Mouse (Mus musculus) embryonic facial prominence, embryonic 10.5 days (tissue): Measurements from ENCODE around the gene Plcg1. TPM values are rescaled to one million over a fixed set of nuclear protein-coding genes. Genes with fewer than 3 reads are reported as not detected.

ENCODE experiments used
- DNase-seq: peaks from one replicate; pipeline ENCODE4 v3.0.0-alpha.2; 2017; ENCODE audit warnings: low spot score
- H3K27ac ChIP-seq: fragments of 300-500 bp; sonication (generic); replicated peaks from 2 replicates; pipeline ENCODE4 v1.5.1; 2016; ENCODE audit warnings: mild to moderate bottlenecking
- H3K27me3 ChIP-seq: fragments of 300-500 bp; sonication (generic); replicated peaks from 2 replicates; pipeline ENCODE4 v1.6.1; 2016; ENCODE audit warnings: low read depth, mild to moderate bottlenecking; ENCODE audit not compliant: poor library complexity, severe bottlenecking
- H3K36me3 ChIP-seq: fragments of 300-500 bp; sonication (generic); replicated peaks from 2 replicates; pipeline ENCODE4 v1.6.1; 2016; ENCODE audit warnings: mild to moderate bottlenecking, moderate library complexity
- H3K4me1 ChIP-seq: fragments of 300-500 bp; sonication (generic); 2 replicates; pipeline ENCODE4 v1.6.1; 2016
- H3K4me3 ChIP-seq: fragments of 300-500 bp; sonication (generic); 2 replicates; pipeline ENCODE4 v1.5.1; 2016; ENCODE audit warnings: mild to moderate bottlenecking, moderate library complexity
- H3K9me3 ChIP-seq: fragments of 300-500 bp; sonication (generic); 2 replicates; pipeline ENCODE4 v1.6.1; 2016; ENCODE audit warnings: mild to moderate bottlenecking
- WGBS: fragments of 180-500 bp; shearing (Covaris S2); methylation state at CpG from one replicate; pipeline ENCODE4 v1.1.7; 2016; 5-methylcytosine and 5-hydroxymethylcytosine counted together
- polyA plus RNA-seq: library from polyadenylated mRNA; unstranded; fragments of >200 nt; fragmentation: Nextera tagmentation; extraction: Ambion mirVana; gene quantifications from 2 replicates; pipeline ENCODE4 v1.2.1, GENCODE M21; 2016

The Plcg1 gene
- polyA plus RNA-seq, 1 experiment from 2014 or later, result 81.8 TPM

DNA sequence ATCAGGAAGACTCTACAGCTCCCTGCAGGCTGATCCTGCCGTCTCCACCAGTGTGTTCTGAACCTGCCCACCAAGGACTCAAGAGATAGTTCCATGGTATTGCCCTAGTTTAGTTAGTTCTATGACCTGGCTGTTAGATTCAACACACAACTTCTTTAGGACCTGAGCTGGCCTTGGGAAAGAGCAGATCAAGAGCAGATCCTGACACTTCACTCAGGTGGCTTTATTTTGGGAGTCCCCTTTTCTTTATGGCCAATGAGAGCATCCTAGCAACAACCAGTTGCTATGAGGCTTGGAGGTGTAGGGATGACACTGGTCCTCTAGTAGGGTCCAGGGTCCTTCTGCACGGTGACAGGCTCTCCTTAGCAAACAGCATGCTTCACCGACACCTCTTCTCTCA, 34.0 kb downstream of the Plcg1 start:
- Histone ChIP-seq H3K27ac (no peak overlapping the region), H3K27me3 (no peaks in the 10 kb centered on the region), H3K36me3 (peaks cover 91% of the 10 kb centered on the region), H3K9me3 (no peaks in the 10 kb centered on the region), H3K4me1 (no peaks in the 10 kb centered on the region), H3K4me3 (no peak overlapping the region)
- WGBS, result 85% methylated on average over 3 of the region's 3 CpGs
- no peak for DNase-seq

GRCm38 (mm10) chr2:160766371-160766771, 35.3 kb downstream of the Plcg1 start:
- no peak for DNase-seq
- Histone ChIP-seq H3K4me1 (no peaks in the 10 kb centered on the region), H3K9me3 (no peaks in the 10 kb centered on the region), H3K36me3 (peaks cover 78% of the 10 kb centered on the region), H3K27me3 (no peaks in the 10 kb centered on the region), H3K27ac (no peak overlapping the region), H3K4me3 (no peak overlapping the region)
- WGBS, result 75% methylated on average over 5 of the region's 5 CpGs

DNA sequence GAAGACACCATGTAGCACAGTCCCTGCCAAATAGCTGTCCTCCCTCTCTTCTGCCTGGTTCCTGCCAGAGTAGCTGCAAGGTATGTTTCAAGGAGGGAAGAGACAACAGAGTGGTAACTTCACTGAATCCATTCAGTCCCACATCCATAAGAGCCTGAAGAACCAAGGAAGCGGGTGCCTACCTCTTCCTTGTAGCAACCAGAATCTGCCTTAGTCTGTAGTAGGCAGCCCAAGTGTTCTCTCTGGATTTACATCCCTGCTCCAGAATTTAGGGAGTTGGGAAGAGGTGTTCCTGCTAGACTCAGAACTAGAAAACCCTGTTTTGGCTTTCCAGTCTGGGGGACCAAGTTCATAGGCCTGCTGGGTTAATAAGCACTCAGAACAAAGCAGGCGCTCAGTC, 36.1 kb downstream of the Plcg1 start:
- no peaks in the 10 kb centered on the region for H3K4me1 ChIP-seq
- H3K27ac ChIP-seq, result no peak overlapping the region
- H3K4me3 ChIP-seq, result no peak overlapping the region
- peaks cover 70% of the 10 kb centered on the region for H3K36me3 ChIP-seq
- DNase-seq, result no peak
- WGBS, result 91% methylated on average over 2 of the region's 2 CpGs
- H3K27me3 ChIP-seq, result no peaks in the 10 kb centered on the region
- no peaks in the 10 kb centered on the region for H3K9me3 ChIP-seq

- Histone ChIP-seq H3K4me1 (no peaks in the 10 kb centered on the region), H3K4me3 (no peak overlapping the region), H3K27me3 (no peaks in the 10 kb centered on the region), H3K27ac (no peak overlapping the region), H3K36me3 (peaks cover 60% of the 10 kb centered on the region), H3K9me3 (no peaks in the 10 kb centered on the region)
- 83% methylated on average over 4 of the region's 4 CpGs for WGBS
- DNase-seq, result no peak
Observed at GRCm38 (mm10) chr2:160768097-160768695, 37.1 kb downstream of the Plcg1 start.

GRCm38 (mm10) chr2:160768997-160769396, 37.9 kb downstream of the Plcg1 start:
- no peak overlapping the region for H3K27ac ChIP-seq
- WGBS, result 92% methylated on average over 2 of the region's 2 CpGs
- no peak overlapping the region for H3K4me3 ChIP-seq
- DNase-seq, result no peak
- peaks cover 52% of the 10 kb centered on the region for H3K36me3 ChIP-seq
- no peaks in the 10 kb centered on the region for H3K27me3 ChIP-seq
- H3K9me3 ChIP-seq, result no peaks in the 10 kb centered on the region
- no peaks in the 10 kb centered on the region for H3K4me1 ChIP-seq

DNA sequence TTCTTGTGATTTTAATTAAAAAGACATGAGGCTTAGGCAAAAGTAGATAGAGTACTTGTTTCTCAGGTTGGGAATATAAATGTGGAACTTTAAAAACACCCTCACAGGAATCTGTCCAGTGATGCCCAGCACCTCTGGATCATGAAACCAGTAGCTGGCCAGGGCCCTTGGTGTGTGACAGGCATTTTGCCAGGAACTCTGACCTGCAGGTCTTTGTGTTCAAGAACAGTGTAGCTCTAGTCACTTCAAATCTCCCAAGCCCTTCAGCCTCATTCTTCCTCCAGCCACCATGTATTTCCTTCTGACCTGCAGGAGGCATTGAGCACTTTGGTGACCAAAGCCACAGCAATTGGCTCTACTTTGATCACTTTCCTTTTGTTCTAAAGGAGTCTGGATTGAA, 39.3 kb downstream of the Plcg1 start:
- no peak overlapping the region for H3K27ac ChIP-seq
- no peak for DNase-seq
- H3K36me3 ChIP-seq, result peaks cover 38% of the 10 kb centered on the region
- no peak overlapping the region for H3K4me3 ChIP-seq
- H3K4me1 ChIP-seq, result no peaks in the 10 kb centered on the region
- no peaks in the 10 kb centered on the region for H3K27me3 ChIP-seq
- no peaks in the 10 kb centered on the region for H3K9me3 ChIP-seq

- H3K36me3 ChIP-seq, result peaks cover 35% of the 10 kb centered on the region
- no peak for DNase-seq
- WGBS, result 84% methylated on average over 1 of the region's 1 CpGs
- H3K27ac ChIP-seq, result no peak overlapping the region
- H3K27me3 ChIP-seq, result no peaks in the 10 kb centered on the region
- H3K4me3 ChIP-seq, result no peak overlapping the region
- no peaks in the 10 kb centered on the region for H3K4me1 ChIP-seq
- H3K9me3 ChIP-seq, result no peaks in the 10 kb centered on the region
Observed at GRCm38 (mm10) chr2:160770871-160771270, 39.8 kb downstream of the Plcg1 start.

- WGBS, result 89% methylated on average over 8 of the region's 8 CpGs
- no peak overlapping the region for H3K4me3 ChIP-seq
- no peaks in the 10 kb centered on the region for H3K27me3 ChIP-seq
- no peak for DNase-seq
- H3K27ac ChIP-seq, result no peak overlapping the region
- H3K9me3 ChIP-seq, result no peaks in the 10 kb centered on the region
- peaks cover 28% of the 10 kb centered on the region for H3K36me3 ChIP-seq
- no peaks in the 10 kb centered on the region for H3K4me1 ChIP-seq
Observed at GRCm38 (mm10) chr2:160771325-160772276, 40.5 kb downstream of the Plcg1 start.

DNA sequence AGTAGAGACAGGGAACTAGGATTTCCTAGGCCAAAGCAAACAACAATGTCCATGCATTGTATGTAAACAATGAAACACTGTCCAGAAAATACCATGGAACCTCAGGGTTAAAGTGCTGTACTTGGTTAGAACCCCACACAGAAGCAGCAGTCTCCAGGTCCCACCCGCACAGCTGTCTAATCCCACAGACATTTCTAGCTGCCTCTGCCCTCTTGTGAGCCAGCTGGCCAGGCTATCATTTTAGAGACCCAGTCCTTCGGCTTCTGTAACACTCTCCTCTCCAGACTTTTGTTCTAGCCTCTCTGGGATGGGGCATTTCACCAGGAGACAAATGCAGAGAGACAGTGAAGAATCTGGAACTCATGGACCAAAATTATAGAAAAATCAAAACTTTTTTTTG, 46.9 kb downstream of the Plcg1 start:
- Histone ChIP-seq H3K9me3 (no peaks in the 10 kb centered on the region), H3K27ac (no peak overlapping the region), H3K4me3 (no peak overlapping the region), H3K36me3 (peaks cover 9% of the 10 kb centered on the region), H3K27me3 (no peaks in the 10 kb centered on the region), H3K4me1 (no peaks in the 10 kb centered on the region)
- no peak for DNase-seq
- 82% methylated on average over 2 of the region's 2 CpGs for WGBS

DNA sequence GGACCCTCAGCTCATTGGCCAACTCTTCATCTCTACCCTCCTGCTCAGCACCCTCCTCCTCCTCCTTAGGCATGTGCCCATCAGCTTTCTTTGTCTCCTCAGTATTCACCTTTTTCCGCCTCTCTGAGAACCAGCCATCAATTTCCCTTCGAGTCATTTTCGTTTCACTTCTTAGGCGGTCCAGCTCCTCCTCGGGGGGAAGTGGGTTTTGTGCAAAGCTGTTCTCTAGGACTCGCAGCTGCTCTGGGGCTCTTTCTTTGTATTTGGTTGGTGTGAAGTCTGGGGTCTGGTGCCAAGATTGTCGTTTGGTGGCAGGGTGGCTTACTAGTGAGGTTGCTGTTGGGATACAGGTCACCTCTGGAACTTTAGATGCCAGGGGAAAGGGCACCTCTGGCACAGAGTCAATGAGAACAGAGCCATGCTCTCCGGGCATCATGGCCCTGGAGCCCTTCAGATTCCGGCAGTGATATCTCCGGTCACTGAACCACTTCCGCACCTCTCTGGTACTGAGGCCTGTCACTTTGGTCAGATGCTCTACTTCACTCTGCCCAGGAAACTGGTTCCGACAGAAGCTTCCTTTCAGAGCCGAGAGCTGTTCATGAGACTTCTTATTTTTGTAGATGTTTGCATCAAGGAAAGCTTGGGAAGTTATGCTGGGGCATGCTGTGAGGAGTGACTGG, 49.2 kb downstream of the Plcg1 start:
- Histone ChIP-seq H3K9me3 (no peaks in the 10 kb centered on the region), H3K27me3 (no peaks in the 10 kb centered on the region), H3K4me3 (no peak overlapping the region), H3K36me3 (peaks cover 9% of the 10 kb centered on the region), H3K27ac (no peak overlapping the region), H3K4me1 (no peaks in the 10 kb centered on the region)
- 95% methylated on average over 13 of the region's 13 CpGs for WGBS
- DNase-seq, result no peak

GRCm38 (mm10) chr2:160780834-160781219, 49.7 kb downstream of the Plcg1 start:
- peaks cover 9% of the 10 kb centered on the region for H3K36me3 ChIP-seq
- no peaks in the 10 kb centered on the region for H3K9me3 ChIP-seq
- DNase-seq, result no peak
- no peak overlapping the region for H3K27ac ChIP-seq
- no peaks in the 10 kb centered on the region for H3K27me3 ChIP-seq
- H3K4me3 ChIP-seq, result no peak overlapping the region
- H3K4me1 ChIP-seq, result no peaks in the 10 kb centered on the region
- 90% methylated on average over 2 of the region's 2 CpGs for WGBS

- no peaks in the 10 kb centered on the region for H3K27me3 ChIP-seq
- DNase-seq, result no peak
- no peaks in the 10 kb centered on the region for H3K9me3 ChIP-seq
- H3K36me3 ChIP-seq, result no peaks in the 10 kb centered on the region; the same call in 1 of the 2 replicates
- 82% methylated on average over 1 of the region's 1 CpGs for WGBS
- no peak overlapping the region for H3K27ac ChIP-seq
- no peak overlapping the region for H3K4me3 ChIP-seq
- H3K4me1 ChIP-seq, result no peaks in the 10 kb centered on the region
Observed at GRCm38 (mm10) chr2:160786333-160786732, 55.2 kb downstream of the Plcg1 start.
